Mouse (Mus musculus) embryonic facial prominence, embryonic 12.5 days (tissue): ENCODE results near the gene Cfap161. TPM values are rescaled to one million over a fixed set of nuclear protein-coding genes. Genes with fewer than 3 reads are reported as not detected.
A peak's percentile ranks its signal among the peaks of the same experiment; 100 is the strongest.

Experiments
- ATAC-seq: fragments of 200-750 bp; cut with Nextera tagmentation; 2 replicates; pipeline ENCODE4 v1.8.0; 2017; ENCODE audit not compliant: insufficient number of reproducible peaks, insufficient read depth, low FRiP score, low TSS enrichment
- H3K27ac ChIP-seq: fragments of 300-500 bp; sonication (generic); 2 replicates; pipeline ENCODE4 v1.5.1; 2016; ENCODE audit warnings: mild to moderate bottlenecking
- H3K27me3 ChIP-seq: fragments of 300-500 bp; sonication (generic); 2 replicates; pipeline ENCODE4 v1.6.1; 2016; ENCODE audit warnings: mild to moderate bottlenecking, moderate library complexity
- H3K36me3 ChIP-seq: fragments of 300-500 bp; sonication (generic); 2 replicates; pipeline ENCODE4 v1.6.1; 2016; ENCODE audit warnings: mild to moderate bottlenecking
- H3K4me1 ChIP-seq: fragments of 300-500 bp; sonication (generic); 2 replicates; pipeline ENCODE4 v1.6.1; 2016
- H3K4me2 ChIP-seq: fragments of 300-500 bp; sonication (generic); replicated peaks from 2 replicates; pipeline ENCODE4 v1.6.1; 2016; ENCODE audit warnings: mild to moderate bottlenecking, moderate library complexity
- H3K4me3 ChIP-seq: fragments of 300-500 bp; sonication (generic); 2 replicates; pipeline ENCODE4 v1.5.1; 2016; ENCODE audit warnings: mild to moderate bottlenecking
- H3K9ac ChIP-seq: fragments of 300-500 bp; sonication (generic); 2 replicates; pipeline ENCODE4 v1.6.1; 2016; ENCODE audit warnings: mild to moderate bottlenecking, moderate library complexity
- H3K9me3 ChIP-seq: fragments of 300-500 bp; sonication (generic); 2 replicates; pipeline ENCODE4 v1.6.1; 2016; ENCODE audit warnings: mild to moderate bottlenecking, moderate library complexity
- WGBS: fragments of 180-500 bp; shearing (Covaris S2); methylation state at CpG from one replicate; pipeline ENCODE4 v1.1.7; 2016; 5-methylcytosine and 5-hydroxymethylcytosine counted together
- polyA plus RNA-seq: library from polyadenylated mRNA; unstranded; fragments of >200 nt; fragmentation: Nextera tagmentation; extraction: Ambion mirVana; gene quantifications from 2 replicates; pipeline ENCODE4 v1.2.1, GENCODE M21; 2016

Cfap161 gene
- polyA plus RNA-seq, 1 experiment from 2014 or later = 0.36 TPM

GRCm38 (mm10) chr7:83801483-83801875 is 6.8 kb upstream of the Cfap161 start:
- 94% methylated on average over 6 of the region's 6 CpGs for WGBS
- no peaks in the 10 kb centered on the region for H3K9me3 ChIP-seq
- H3K4me3 ChIP-seq = no peak overlapping the region
- no peaks in the 10 kb centered on the region for H3K27me3 ChIP-seq
- no peaks in the 10 kb centered on the region for H3K36me3 ChIP-seq
- H3K27ac ChIP-seq = no peak overlapping the region
- ATAC-seq = no peak
- H3K4me1 ChIP-seq = peaks cover 6% of the 10 kb centered on the region; the same call in 1 of the 2 replicates
- H3K4me2 ChIP-seq = no peak overlapping the region
- no peak overlapping the region for H3K9ac ChIP-seq

GRCm38 (mm10) chr7:83800561-83801482 is 6.1 kb upstream of the Cfap161 start:
- peaks cover 6% of the 10 kb centered on the region; the same call in 1 of the 2 replicates for H3K4me1 ChIP-seq
- H3K4me2 ChIP-seq = no peak overlapping the region
- H3K9me3 ChIP-seq = no peaks in the 10 kb centered on the region
- no peak for ATAC-seq
- H3K36me3 ChIP-seq = no peaks in the 10 kb centered on the region
- H3K4me3 ChIP-seq = no peak overlapping the region
- WGBS = 75% methylated on average over 8 of the region's 8 CpGs
- no peaks in the 10 kb centered on the region for H3K27me3 ChIP-seq
- no peak overlapping the region for H3K9ac ChIP-seq
- no peak overlapping the region for H3K27ac ChIP-seq

GRCm38 (mm10) chr7:83800071-83800470 is 5.4 kb upstream of the Cfap161 start:
- no peak for ATAC-seq
- H3K4me1 ChIP-seq = peaks cover 6% of the 10 kb centered on the region; the same call in 1 of the 2 replicates
- H3K4me3 ChIP-seq = no peak overlapping the region
- 86% methylated on average over 2 of the region's 2 CpGs for WGBS
- H3K27me3 ChIP-seq = no peaks in the 10 kb centered on the region
- H3K9ac ChIP-seq = no peak overlapping the region
- H3K36me3 ChIP-seq = no peaks in the 10 kb centered on the region
- H3K4me2 ChIP-seq = no peak overlapping the region
- H3K9me3 ChIP-seq = no peaks in the 10 kb centered on the region
- no peak overlapping the region for H3K27ac ChIP-seq

- H3K4me3 ChIP-seq = no peak overlapping the region
- H3K9ac ChIP-seq = no peak overlapping the region
- H3K27ac ChIP-seq = peak overlapping the region; percentile 12; the same call in 1 of the 2 replicates
- no peaks in the 10 kb centered on the region for H3K27me3 ChIP-seq
- no peak overlapping the region for H3K4me2 ChIP-seq
- ATAC-seq = no peak
- H3K4me1 ChIP-seq = peaks cover 15% of the 10 kb centered on the region
- no peaks in the 10 kb centered on the region for H3K9me3 ChIP-seq
- H3K36me3 ChIP-seq = no peaks in the 10 kb centered on the region
Observed at GRCm38 (mm10) chr7:83798004-83798403, 3.3 kb upstream of the Cfap161 start.

- no peaks in the 10 kb centered on the region for H3K36me3 ChIP-seq
- H3K4me2 ChIP-seq = no peak overlapping the region
- 72% methylated on average over 5 of the region's 5 CpGs for WGBS
- ATAC-seq = no peak
- H3K27me3 ChIP-seq = no peaks in the 10 kb centered on the region
- peaks cover 12% of the 10 kb centered on the region for H3K4me1 ChIP-seq
- no peak overlapping the region for H3K9ac ChIP-seq
- no peaks in the 10 kb centered on the region for H3K9me3 ChIP-seq
- no peak overlapping the region for H3K4me3 ChIP-seq
- no peak overlapping the region for H3K27ac ChIP-seq
Observed at GRCm38 (mm10) chr7:83796177-83796576, 1.5 kb upstream of the Cfap161 start.

- Histone ChIP-seq H3K4me1 (peaks cover 12% of the 10 kb centered on the region), H3K4me3 (0 out of 2 replicates have a peak overlapping the region, but pooled peaks have one; percentile 3), H3K36me3 (no peaks in the 10 kb centered on the region), H3K4me2 (peak overlapping the region; percentile 39), H3K9ac (no peak overlapping the region), H3K27ac (no peak overlapping the region), H3K27me3 (no peaks in the 10 kb centered on the region), H3K9me3 (no peaks in the 10 kb centered on the region)
- ATAC-seq = no peak
- WGBS = 39% methylated on average over 11 of the region's 11 CpGs
Observed at GRCm38 (mm10) chr7:83794006-83794683, 535 bp downstream of the Cfap161 start.

GRCm38 (mm10) chr7:83780881-83781280 is 13.8 kb downstream of the Cfap161 start:
- WGBS = 71% methylated on average over 4 of the region's 4 CpGs
- ATAC-seq = no peak
- H3K9ac ChIP-seq = no peak overlapping the region
- no peaks in the 10 kb centered on the region for H3K27me3 ChIP-seq
- no peak overlapping the region for H3K27ac ChIP-seq
- H3K4me1 ChIP-seq = no peaks in the 10 kb centered on the region
- no peak overlapping the region for H3K4me3 ChIP-seq
- H3K9me3 ChIP-seq = no peaks in the 10 kb centered on the region
- H3K4me2 ChIP-seq = no peak overlapping the region
- H3K36me3 ChIP-seq = no peaks in the 10 kb centered on the region

GRCm38 (mm10) chr7:83780026-83780425 is 14.7 kb downstream of the Cfap161 start:
- Histone ChIP-seq H3K36me3 (no peaks in the 10 kb centered on the region), H3K4me1 (peaks cover under 1% of the 10 kb centered on the region; the same call in 1 of the 2 replicates)
- WGBS = 73% methylated on average over 4 of the region's 4 CpGs

GRCm38 (mm10) chr7:83779028-83779427 is 15.7 kb downstream of the Cfap161 start:
- Histone ChIP-seq H3K27me3 (no peaks in the 10 kb centered on the region), H3K9ac (no peak overlapping the region)
- no peak for ATAC-seq

More at GRCm38 (mm10) chr7:83780026-83780425, 14.7 kb downstream of the Cfap161 start:
- Histone ChIP-seq H3K4me3 (no peak overlapping the region), H3K27ac (no peak overlapping the region), H3K4me2 (no peak overlapping the region), H3K27me3 (no peaks in the 10 kb centered on the region), H3K9me3 (no peaks in the 10 kb centered on the region), H3K9ac (no peak overlapping the region)
- ATAC-seq = no peak

GRCm38 (mm10) chr7:83778516-83778915 is 16.2 kb downstream of the Cfap161 start:
- Histone ChIP-seq H3K9me3 (no peaks in the 10 kb centered on the region), H3K36me3 (no peaks in the 10 kb centered on the region), H3K27ac (no peak overlapping the region), H3K4me3 (no peak overlapping the region), H3K9ac (no peak overlapping the region), H3K4me1 (peaks cover 4% of the 10 kb centered on the region; the same call in 1 of the 2 replicates), H3K27me3 (no peaks in the 10 kb centered on the region), H3K4me2 (no peak overlapping the region)
- WGBS = 72% methylated on average over 2 of the region's 2 CpGs
- no peak for ATAC-seq

More at GRCm38 (mm10) chr7:83779028-83779427, 15.7 kb downstream of the Cfap161 start:
- no peak overlapping the region for H3K4me2 ChIP-seq
- H3K36me3 ChIP-seq = no peaks in the 10 kb centered on the region
- H3K4me3 ChIP-seq = no peak overlapping the region
- 79% methylated on average over 2 of the region's 2 CpGs for WGBS
- H3K4me1 ChIP-seq = peaks cover 4% of the 10 kb centered on the region; the same call in 1 of the 2 replicates
- H3K9me3 ChIP-seq = no peaks in the 10 kb centered on the region
- no peak overlapping the region for H3K27ac ChIP-seq

GRCm38 (mm10) chr7:83774721-83775120 is 20.0 kb downstream of the Cfap161 start:
- WGBS = 21% methylated on average over 5 of the region's 5 CpGs
- Histone ChIP-seq H3K9ac (no peak overlapping the region), H3K27me3 (no peaks in the 10 kb centered on the region), H3K27ac (no peak overlapping the region), H3K9me3 (no peaks in the 10 kb centered on the region), H3K36me3 (no peaks in the 10 kb centered on the region), H3K4me1 (peaks cover 4% of the 10 kb centered on the region; the same call in 1 of the 2 replicates), H3K4me2 (no peak overlapping the region), H3K4me3 (no peak overlapping the region)
- no peak for ATAC-seq
